Mouse (Mus musculus) bone marrow, adult 2 months (tissue): Measurements from ENCODE around the gene Zc3hav1l. TPM values are rescaled to one million over a fixed set of nuclear protein-coding genes. Genes with fewer than 3 reads are reported as not detected.

Experiments
- H3K27ac ChIP-seq: fragments of 200-500 bp; 2 replicates; pipeline ENCODE4 v1.5.1; 2012; ENCODE audit warnings: low read depth, mild to moderate bottlenecking, control low read depth, inconsistent platforms, low read length; ENCODE audit not compliant: control insufficient read depth, poor library complexity, insufficient read depth
- H3K4me1 ChIP-seq: fragments of 200-500 bp; 2 replicates; pipeline ENCODE4 v1.6.1; 2011; ENCODE audit warnings: low read length; ENCODE audit not compliant: control insufficient read depth, insufficient read depth
- H3K4me3 ChIP-seq: fragments of 200-500 bp; replicated peaks from 2 replicates; pipeline ENCODE3; 2011; ENCODE audit warnings: mild to moderate bottlenecking, low read depth, low read length, control low read depth; ENCODE audit not compliant: control insufficient read depth
- CTCF ChIP-seq: fragments of 200-500 bp; IDR thresholded peaks from 2 replicates; pipeline ENCODE4 v1.5.1; 2011; ENCODE audit warnings: low read length, control low read depth; ENCODE audit not compliant: control insufficient read depth, insufficient read depth
- POLR2A ChIP-seq: fragments of 200-500 bp; IDR thresholded peaks from 2 replicates; pipeline ENCODE4 v1.6.1; 2011; ENCODE audit warnings: low read depth, mild to moderate bottlenecking, control low read depth, low read length, borderline replicate concordance; ENCODE audit not compliant: control insufficient read depth
- whole genome bisulfite sequencing: fragments of 180-500 bp; shearing (Covaris S2); methylation state at CpG from one replicate; pipeline ENCODE4 v1.1.7; 2018; 5-methylcytosine and 5-hydroxymethylcytosine counted together
- polyA plus RNA-seq: library from polyadenylated mRNA; stranded (reverse); fragments of >200 nt; gene quantifications from 2 replicates; pipeline ENCODE4 v1.2.4, GENCODE M21; 2011; ENCODE audit warnings: low replicate concordance; ENCODE audit not compliant: missing spikeins, insufficient read depth, insufficient read length

Gene Zc3hav1l
- polyA plus RNA-seq, 1 experiment: 2.2 TPM

- TF ChIP-seq CTCF (no peak), POLR2A (no peak)
- 64% methylated on average over 12 of the region's 12 CpGs for WGBS
- no peaks in the 10 kb centered on the region; the same call in 1 of the 2 replicates for H3K4me1 ChIP-seq
- H3K27ac ChIP-seq: no peak overlapping the region
- no peak overlapping the region for H3K4me3 ChIP-seq
These were observed 1.3 kb downstream of the Zc3hav1l start for GRCm38 (mm10) chr6:38297580-38298245.

- no peaks in the 10 kb centered on the region; the same call in 1 of the 2 replicates for H3K4me1 ChIP-seq
- WGBS: 78% methylated on average over 3 of the region's 3 CpGs
- TF ChIP-seq CTCF (no peak), POLR2A (no peak)
These were observed 5.4 kb downstream of the Zc3hav1l start for GRCm38 (mm10) chr6:38293708-38294107.

GRCm38 (mm10) chr6:38292871-38293646 is 6.0 kb downstream of the Zc3hav1l start:
- Histone ChIP-seq H3K4me3 (no peak overlapping the region), H3K4me1 (no peaks in the 10 kb centered on the region), H3K27ac (no peak overlapping the region)
- no peak for TF ChIP-seq CTCF
- WGBS: 79% methylated on average over 11 of the region's 11 CpGs

More at GRCm38 (mm10) chr6:38293708-38294107, 5.4 kb downstream of the Zc3hav1l start:
- Histone ChIP-seq H3K27ac (no peak overlapping the region), H3K4me3 (no peak overlapping the region)

- H3K4me1 ChIP-seq: no peaks in the 10 kb centered on the region
- H3K4me3 ChIP-seq: no peak overlapping the region
- 95% methylated on average over 19 of the region's 19 CpGs for WGBS
- H3K27ac ChIP-seq: no peak overlapping the region
- TF ChIP-seq POLR2A: no peak
- TF ChIP-seq CTCF: no peak
These were observed 14.6 kb downstream of the Zc3hav1l start for GRCm38 (mm10) chr6:38284422-38284821.

- 72% methylated on average over 7 of the region's 7 CpGs for WGBS
- H3K4me1 ChIP-seq: no peaks in the 10 kb centered on the region
- TF ChIP-seq CTCF (no peak), POLR2A (no peak)
These were observed 34.6 kb downstream of the Zc3hav1l start for GRCm38 (mm10) chr6:38264466-38264865.

GRCm38 (mm10) chr6:38263393-38264159 is 35.5 kb downstream of the Zc3hav1l start:
- no peak overlapping the region for H3K4me3 ChIP-seq
- H3K27ac ChIP-seq: no peak overlapping the region
- H3K4me1 ChIP-seq: no peaks in the 10 kb centered on the region
- TF ChIP-seq POLR2A (no peak), CTCF (no peak)
- WGBS: 45% methylated on average over 5 of the region's 5 CpGs

More at GRCm38 (mm10) chr6:38264466-38264865, 34.6 kb downstream of the Zc3hav1l start:
- Histone ChIP-seq H3K4me3 (no peak overlapping the region), H3K27ac (no peak overlapping the region)

GRCm38 (mm10) chr6:38261877-38262276 is 37.2 kb downstream of the Zc3hav1l start:
- 75% methylated on average over 4 of the region's 4 CpGs for WGBS
- no peak for TF ChIP-seq CTCF
- TF ChIP-seq POLR2A: no peak
- Histone ChIP-seq H3K27ac (no peak overlapping the region), H3K4me3 (no peak overlapping the region), H3K4me1 (no peaks in the 10 kb centered on the region)

GRCm38 (mm10) chr6:38257506-38257905 is 41.6 kb downstream of the Zc3hav1l start:
- Histone ChIP-seq H3K4me3 (no peak overlapping the region), H3K27ac (no peak overlapping the region), H3K4me1 (no peaks in the 10 kb centered on the region)
- TF ChIP-seq CTCF (no peak), POLR2A (no peak)
- WGBS: 85% methylated on average over 8 of the region's 8 CpGs
